Mouse (Mus musculus) thymus, postnatal 14 days (tissue): Measurements from ENCODE around the gene Rtl6.
A peak's percentile ranks its signal among the peaks of the same experiment; 100 is the strongest.

Source experiments
- DNase-seq: peaks from one replicate; pipeline ENCODE4 v3.0.0; 2021

Rtl6 gene

GRCm38 (mm10) chr15:84557189-84557921, at the start of gene Rtl6:
Gene Rtl6, minus strand, starts transcription at chr15:84557823.
- DNase-seq: peak; percentile 85

- DNase-seq: no peak
Observed at GRCm38 (mm10) chr15:84603267-84603963, 45.8 kb upstream of the Rtl6 start.

- DNase-seq: no peak
Observed at GRCm38 (mm10) chr15:84600977-84601595, 43.5 kb upstream of the Rtl6 start.

- DNase-seq: no peak
Observed at GRCm38 (mm10) chr15:84598911-84599310, 41.3 kb upstream of the Rtl6 start.

- DNase-seq: no peak
Observed at GRCm38 (mm10) chr15:84597816-84598215, 40.2 kb upstream of the Rtl6 start.

- DNase-seq: peak; percentile 30
Observed at GRCm38 (mm10) chr15:84597021-84597420, 39.4 kb upstream of the Rtl6 start.

- DNase-seq: no peak
Observed at GRCm38 (mm10) chr15:84595241-84595945, 37.8 kb upstream of the Rtl6 start.

- DNase-seq: no peak
Observed at GRCm38 (mm10) chr15:84593514-84593913, 35.9 kb upstream of the Rtl6 start.

GRCm38 (mm10) chr15:84592240-84592639, 34.6 kb upstream of the Rtl6 start:
- no peak for DNase-seq

- no peak for DNase-seq
Observed at GRCm38 (mm10) chr15:84591573-84592139, 34.0 kb upstream of the Rtl6 start.

- DNase-seq: no peak
Observed at GRCm38 (mm10) chr15:84588371-84588821, 30.8 kb upstream of the Rtl6 start.

- DNase-seq: peak; percentile 42
Observed at GRCm38 (mm10) chr15:84578607-84579006, 21.0 kb upstream of the Rtl6 start.

GRCm38 (mm10) chr15:84577019-84577418, 19.4 kb upstream of the Rtl6 start:
- peak; percentile 87 for DNase-seq

- no peak for DNase-seq
Observed at GRCm38 (mm10) chr15:84566568-84567110, 9.0 kb upstream of the Rtl6 start.

GRCm38 (mm10) chr15:84561501-84561900, 3.9 kb upstream of the Rtl6 start:
- no peak for DNase-seq

GRCm38 (mm10) chr15:84556674-84557073, 949 bp downstream of the Rtl6 start:
- no peak for DNase-seq

GRCm38 (mm10) chr15:84551065-84551464, 6.6 kb downstream of the Rtl6 start:
- DNase-seq: no peak

- DNase-seq: no peak
Observed at GRCm38 (mm10) chr15:84549291-84549797, 8.3 kb downstream of the Rtl6 start.

GRCm38 (mm10) chr15:84546028-84546427, 11.6 kb downstream of the Rtl6 start:
- DNase-seq: no peak

GRCm38 (mm10) chr15:84541175-84541574, 16.4 kb downstream of the Rtl6 start:
- DNase-seq: no peak

GRCm38 (mm10) chr15:84538974-84539588, 18.5 kb downstream of the Rtl6 start:
- DNase-seq: no peak

GRCm38 (mm10) chr15:84537117-84537516, 20.5 kb downstream of the Rtl6 start:
- no peak for DNase-seq
